Mouse (Mus musculus): ENCODE data around the gene BC035044. TPM values are rescaled to one million over a fixed set of nuclear protein-coding genes. Genes with fewer than 3 reads are reported as not detected.
"Not testable (repeated sequence)": the region's sequence is repeated elsewhere in the genome, so short reads cannot be mapped to it uniquely, and the experiment has no call there.

The BC035044 gene
- polyA plus RNA-seq, 1 experiment from 2014 or later: 2.1 TPM

- Histone ChIP-seq H3K4me2 (ENCODE audit: low read depth, low read length) (no peak overlapping the region), H3K9ac (ENCODE audit: low read length) (no peak overlapping the region), H3K36me3 (ENCODE audit: control insufficient read depth, insufficient read depth, low read length) (no peaks in the 10 kb centered on the region), H3K4me3 (replicated peaks; ENCODE audit: low read length) (no peak overlapping the region), H3K27ac (ENCODE audit: low read length) (no peak overlapping the region), H3K27me3 (ENCODE audit: control insufficient read depth, insufficient read depth, low read length) (no peaks in the 10 kb centered on the region), H3K9me3 (replicated peaks; ENCODE audit: control insufficient read depth, low read length) (no peaks in the 10 kb centered on the region), H3K4me1 (ENCODE audit: control insufficient read depth, insufficient read depth, low read length) (no peaks in the 10 kb centered on the region)
- WGBS: 57% methylated on average over 3 of the region's 3 CpGs
- no peak for ATAC-seq (ENCODE audit: insufficient read depth, low FRiP score)
Observed at GRCm38 (mm10) chr6:128895404-128896001, 4.6 kb upstream of the BC035044 start.

- H3K9me3 ChIP-seq (replicated peaks; ENCODE audit: control insufficient read depth, low read length): no peaks in the 10 kb centered on the region
- no peak overlapping the region for H3K4me2 ChIP-seq (ENCODE audit: low read depth, low read length)
- H3K4me3 ChIP-seq (replicated peaks; ENCODE audit: low read length): no peak overlapping the region
- H3K4me1 ChIP-seq (ENCODE audit: control insufficient read depth, insufficient read depth, low read length): no peaks in the 10 kb centered on the region
- 0 out of 2 replicates have a peak, but pooled peaks have one; percentile 37 for ATAC-seq (ENCODE audit: insufficient read depth, low FRiP score)
- no peak overlapping the region for H3K9ac ChIP-seq (ENCODE audit: low read length)
- no peaks in the 10 kb centered on the region for H3K36me3 ChIP-seq (ENCODE audit: control insufficient read depth, insufficient read depth, low read length)
- 77% methylated on average over 5 of the region's 5 CpGs for WGBS
- H3K27ac ChIP-seq (ENCODE audit: low read length): no peak overlapping the region
- H3K27me3 ChIP-seq (ENCODE audit: control insufficient read depth, insufficient read depth, low read length): no peaks in the 10 kb centered on the region
Observed at GRCm38 (mm10) chr6:128888834-128889233, 2.1 kb downstream of the BC035044 start.

GRCm38 (mm10) chr6:128887091-128887790, 3.7 kb downstream of the BC035044 start, which contains the start of gene Clec2i:
Clec2i (plus strand) TSS chr6:128887588.
- H3K36me3 ChIP-seq (ENCODE audit: control insufficient read depth, insufficient read depth, low read length); H3K9me3 ChIP-seq (replicated peaks; ENCODE audit: control insufficient read depth, low read length); ATAC-seq (ENCODE audit: insufficient read depth, low FRiP score); H3K9ac ChIP-seq (ENCODE audit: low read length); H3K4me1 ChIP-seq (ENCODE audit: control insufficient read depth, insufficient read depth, low read length); H3K27ac ChIP-seq (ENCODE audit: low read length); H3K27me3 ChIP-seq (ENCODE audit: control insufficient read depth, insufficient read depth, low read length); H3K4me2 ChIP-seq (ENCODE audit: low read depth, low read length); H3K4me3 ChIP-seq (replicated peaks; ENCODE audit: low read length): not testable (repeated sequence)
- 81% methylated on average over 6 of the region's 6 CpGs for WGBS

GRCm38 (mm10) chr6:128871910-128872610, 18.9 kb downstream of the BC035044 start:
- H3K9ac ChIP-seq (ENCODE audit: low read length): no peak overlapping the region
- ATAC-seq (ENCODE audit: insufficient read depth, low FRiP score): no peak
- H3K36me3 ChIP-seq (ENCODE audit: control insufficient read depth, insufficient read depth, low read length): no peaks in the 10 kb centered on the region
- H3K4me3 ChIP-seq (replicated peaks; ENCODE audit: low read length): no peak overlapping the region
- no peak overlapping the region for H3K27ac ChIP-seq (ENCODE audit: low read length)
- no peaks in the 10 kb centered on the region for H3K27me3 ChIP-seq (ENCODE audit: control insufficient read depth, insufficient read depth, low read length)
- 0 out of 2 replicates have a peak, but pooled peaks cover 4% of the 10 kb centered on the region for H3K4me1 ChIP-seq (ENCODE audit: control insufficient read depth, insufficient read depth, low read length)
- H3K9me3 ChIP-seq (replicated peaks; ENCODE audit: control insufficient read depth, low read length): no peaks in the 10 kb centered on the region
- 76% methylated on average over 1 of the region's 1 CpGs for WGBS
- H3K4me2 ChIP-seq (ENCODE audit: low read depth, low read length): no peak overlapping the region

DNA sequence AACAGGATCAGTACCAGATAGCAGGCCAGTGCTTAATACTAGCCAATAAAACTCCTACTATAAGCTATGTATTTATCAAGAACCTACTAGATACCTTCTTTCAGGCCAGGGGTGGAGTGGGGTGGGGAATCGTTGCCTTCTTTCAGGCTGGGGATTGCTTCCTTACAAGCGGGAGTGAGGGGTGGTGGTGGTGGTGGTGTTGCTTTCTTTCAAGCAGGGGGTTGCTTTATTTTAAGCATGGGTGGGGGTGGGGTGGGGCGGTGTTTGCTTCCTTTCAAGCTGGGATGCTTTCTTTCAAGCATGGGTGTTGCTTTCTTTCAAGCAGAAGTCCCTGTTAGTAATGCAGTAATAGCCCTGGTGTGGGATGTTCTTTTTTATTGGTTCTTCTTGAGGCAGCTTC, 22.1 kb downstream of the BC035044 start:
- H3K4me1 ChIP-seq (ENCODE audit: control insufficient read depth, insufficient read depth, low read length): 0 out of 2 replicates have a peak, but pooled peaks cover 4% of the 10 kb centered on the region
- H3K9me3 ChIP-seq (replicated peaks; ENCODE audit: control insufficient read depth, low read length): no peaks in the 10 kb centered on the region
- H3K4me3 ChIP-seq (replicated peaks; ENCODE audit: low read length): no peak overlapping the region
- no peaks in the 10 kb centered on the region for H3K36me3 ChIP-seq (ENCODE audit: control insufficient read depth, insufficient read depth, low read length)
- WGBS: 36% methylated on average over 3 of the region's 3 CpGs
- H3K27me3 ChIP-seq (ENCODE audit: control insufficient read depth, insufficient read depth, low read length): no peaks in the 10 kb centered on the region
- ATAC-seq (ENCODE audit: insufficient read depth, low FRiP score): no peak
- H3K9ac ChIP-seq (ENCODE audit: low read length): no peak overlapping the region
- H3K27ac ChIP-seq (ENCODE audit: low read length): no peak overlapping the region
- no peak overlapping the region for H3K4me2 ChIP-seq (ENCODE audit: low read depth, low read length)

DNA sequence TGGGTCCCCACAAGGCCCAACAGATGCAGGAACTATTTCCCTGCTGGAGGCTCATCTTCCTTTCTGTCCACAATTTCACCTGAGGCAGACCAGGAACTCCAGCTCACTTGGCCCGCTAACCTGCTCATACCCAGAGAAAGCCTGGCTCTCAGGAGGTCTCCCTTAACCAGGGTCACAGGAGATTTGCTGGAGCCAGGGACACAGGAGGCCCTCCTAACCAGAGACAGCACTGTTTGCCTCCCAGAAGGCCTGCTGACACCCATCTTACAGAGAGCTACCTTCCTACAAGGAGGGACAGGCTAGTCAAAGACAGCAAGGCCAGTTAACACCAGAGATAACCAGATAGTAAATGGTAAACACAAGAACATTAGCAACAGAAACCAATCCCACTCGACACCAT, 33.0 kb downstream of the BC035044 start:
- Histone ChIP-seq H3K4me1 (ENCODE audit: control insufficient read depth, insufficient read depth, low read length) (peaks cover 7% of the 10 kb centered on the region; the same call in 1 of the 2 replicates), H3K4me3 (replicated peaks; ENCODE audit: low read length) (no peak overlapping the region), H3K27me3 (ENCODE audit: control insufficient read depth, insufficient read depth, low read length) (no peaks in the 10 kb centered on the region), H3K9me3 (replicated peaks; ENCODE audit: control insufficient read depth, low read length) (no peaks in the 10 kb centered on the region), H3K4me2 (ENCODE audit: low read depth, low read length) (no peak overlapping the region), H3K9ac (ENCODE audit: low read length) (no peak overlapping the region), H3K27ac (ENCODE audit: low read length) (no peak overlapping the region), H3K36me3 (ENCODE audit: control insufficient read depth, insufficient read depth, low read length) (no peaks in the 10 kb centered on the region)
- 83% methylated on average over 2 of the region's 2 CpGs for WGBS
- no peak for ATAC-seq (ENCODE audit: insufficient read depth, low FRiP score)

- no peaks in the 10 kb centered on the region for H3K27me3 ChIP-seq (ENCODE audit: control insufficient read depth, insufficient read depth, low read length)
- no peak overlapping the region for H3K4me3 ChIP-seq (replicated peaks; ENCODE audit: low read length)
- H3K4me2 ChIP-seq (ENCODE audit: low read depth, low read length): no peak overlapping the region
- ATAC-seq (ENCODE audit: insufficient read depth, low FRiP score): peak; percentile 88
- WGBS: 27% methylated on average over 5 of the region's 5 CpGs
- no peak overlapping the region for H3K27ac ChIP-seq (ENCODE audit: low read length)
- H3K36me3 ChIP-seq (ENCODE audit: control insufficient read depth, insufficient read depth, low read length): no peaks in the 10 kb centered on the region
- no peaks in the 10 kb centered on the region for H3K9me3 ChIP-seq (replicated peaks; ENCODE audit: control insufficient read depth, low read length)
- H3K9ac ChIP-seq (ENCODE audit: low read length): no peak overlapping the region; the same call in 1 of the 2 replicates
- peaks cover 7% of the 10 kb centered on the region; the same call in 1 of the 2 replicates for H3K4me1 ChIP-seq (ENCODE audit: control insufficient read depth, insufficient read depth, low read length)
Observed at GRCm38 (mm10) chr6:128856250-128856649, 34.7 kb downstream of the BC035044 start.

DNA sequence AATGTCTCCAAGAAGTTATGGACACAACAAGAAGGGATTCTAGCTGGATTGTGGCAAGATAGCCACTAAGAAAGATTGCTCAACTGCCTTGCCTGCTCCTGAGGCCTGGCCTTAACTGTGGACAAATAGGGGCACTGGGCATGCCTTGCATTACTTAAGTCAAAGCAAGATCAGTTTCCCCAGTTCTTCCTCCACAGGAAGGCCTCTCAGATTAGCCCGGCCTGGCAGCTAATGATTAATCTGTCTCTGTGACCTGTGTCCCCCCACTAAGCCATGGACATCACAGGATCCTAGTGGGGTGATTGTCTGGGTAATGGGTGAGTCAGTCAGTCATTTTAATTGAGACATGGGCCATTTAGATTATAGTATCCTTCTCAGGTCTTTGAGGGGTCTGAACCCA, 35.4 kb downstream of the BC035044 start:
- Histone ChIP-seq H3K4me3 (replicated peaks; ENCODE audit: low read length) (no peak overlapping the region), H3K9ac (ENCODE audit: low read length) (no peak overlapping the region), H3K36me3 (ENCODE audit: control insufficient read depth, insufficient read depth, low read length) (no peaks in the 10 kb centered on the region), H3K4me2 (ENCODE audit: low read depth, low read length) (no peak overlapping the region), H3K27me3 (ENCODE audit: control insufficient read depth, insufficient read depth, low read length) (no peaks in the 10 kb centered on the region), H3K27ac (ENCODE audit: low read length) (no peak overlapping the region), H3K4me1 (ENCODE audit: control insufficient read depth, insufficient read depth, low read length) (peaks cover 7% of the 10 kb centered on the region; the same call in 1 of the 2 replicates), H3K9me3 (replicated peaks; ENCODE audit: control insufficient read depth, low read length) (no peaks in the 10 kb centered on the region)
- 42% methylated on average over 1 of the region's 1 CpGs for WGBS
- ATAC-seq (ENCODE audit: insufficient read depth, low FRiP score): no peak

- Histone ChIP-seq H3K36me3 (ENCODE audit: control insufficient read depth, insufficient read depth, low read length) (no peaks in the 10 kb centered on the region), H3K9me3 (replicated peaks; ENCODE audit: control insufficient read depth, low read length) (no peaks in the 10 kb centered on the region), H3K4me3 (replicated peaks; ENCODE audit: low read length) (no peak overlapping the region), H3K4me1 (ENCODE audit: control insufficient read depth, insufficient read depth, low read length) (peaks cover 7% of the 10 kb centered on the region; the same call in 1 of the 2 replicates), H3K9ac (ENCODE audit: low read length) (no peak overlapping the region), H3K27me3 (ENCODE audit: control insufficient read depth, insufficient read depth, low read length) (no peaks in the 10 kb centered on the region), H3K27ac (ENCODE audit: low read length) (no peak overlapping the region), H3K4me2 (ENCODE audit: low read depth, low read length) (no peak overlapping the region)
- WGBS: 91% methylated on average over 3 of the region's 3 CpGs
- no peak for ATAC-seq (ENCODE audit: insufficient read depth, low FRiP score)
Observed at GRCm38 (mm10) chr6:128854895-128855294, 36.0 kb downstream of the BC035044 start.

All from stomach, embryonic 16.5 days (tissue).